In the genomic region with DNA sequence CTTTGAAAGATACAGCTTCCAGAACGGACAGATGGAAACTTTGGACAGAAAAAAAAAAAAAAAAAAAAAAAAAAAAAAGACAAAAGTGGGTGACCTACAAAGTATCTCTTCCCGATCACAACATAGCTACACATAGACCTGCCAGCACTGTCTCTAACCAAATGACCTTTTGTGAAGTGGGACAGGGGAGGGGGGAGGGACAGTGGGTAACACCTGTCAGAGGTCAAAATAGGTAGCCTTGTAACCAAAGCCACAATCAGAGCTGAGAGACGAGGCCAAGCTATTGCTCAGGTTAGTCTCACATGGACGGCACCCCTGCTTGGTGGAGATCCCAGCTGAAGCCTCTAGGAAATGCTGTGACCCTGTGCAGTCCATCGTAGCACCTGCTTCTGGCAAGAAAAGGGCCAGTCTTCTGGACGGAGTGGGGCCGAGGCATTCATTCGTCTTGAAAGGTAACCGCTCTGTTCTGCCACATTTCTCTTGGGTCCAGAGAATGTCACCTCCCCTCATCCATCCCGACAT, we compare ENCODE assay signal across 29 mouse cellular contexts. TPM values are rescaled to one million over a fixed set of nuclear protein-coding genes. Genes with fewer than 3 reads are reported as not detected.
DNase-seq lines count a peak whose midpoint lies in the region; ATAC-seq and TF ChIP-seq lines count a peak whose summit lies in the region.
"Had no signal": no experiment of that assay in that cellular context is flagged by ENCODE, and none has a peak within 500 bp of the region (broad histone marks: within the 10 kb centered on the region; RNA-seq: fewer than 3 reads in every experiment).

No protein-coding gene starts in this region.

- H3K27ac ChIP-seq in kidney, adult 2 months (ENCODE audit: insufficient read depth, low read depth, low read length), result peak overlapping the region; percentile 62
- H3K27ac ChIP-seq in CH12.LX (ENCODE audit: insufficient read depth, low read depth) (no peak overlapping the region), MEL (ENCODE audit: control insufficient read depth, low read depth, low read length) (no peak overlapping the region)
- H3K27ac ChIP-seq in forebrain, postnatal 0 days (ENCODE audit: low read depth, low read length), result no peak overlapping the region
- H3K27ac ChIP-seq: forebrain, embryonic 10.5 days; hindbrain, embryonic 15.5 days; liver, embryonic 15.5 days; lung, embryonic 15.5 days; macrophage; midbrain, embryonic 15.5 days; neural tube, embryonic 12.5 days had no signal

- TF ChIP-seq POLR2A in kidney, adult 2 months (IDR thresholded peaks at IDR 0.05; ENCODE audit: low read depth, low read length), result no peak
- TF ChIP-seq POLR2A in CH12.LX (IDR thresholded peaks at IDR 0.05; ENCODE audit: low read depth, low read length), result no peak
- TF ChIP-seq POLR2A in MEL (IDR thresholded peaks at IDR 0.05; ENCODE audit: control insufficient read depth in 1 of 2, insufficient read depth in 1 of 2, low read depth in 1 of 2, low read length in 2 of 2, poor library complexity in 1 of 2), result no peak

- H3K27me3 ChIP-seq in kidney, adult 2 months (replicated peaks; ENCODE audit: control insufficient read depth, insufficient read depth, low read length), result no peaks in the 10 kb centered on the region
- no peaks in the 10 kb centered on the region for H3K27me3 ChIP-seq in CH12.LX (replicated peaks)
- H3K27me3 ChIP-seq in MEL (ENCODE audit: control insufficient read depth in 1 of 2, insufficient read depth in 2 of 2, low read length in 2 of 2), result no peaks in the 10 kb centered on the region
- H3K27me3 ChIP-seq in forebrain, postnatal 0 days (ENCODE audit: insufficient read depth, low read length), result no peaks in the 10 kb centered on the region
- H3K27me3 ChIP-seq: heart, embryonic 13.5 days; hindbrain, embryonic 15.5 days; liver, embryonic 15.5 days; lung, embryonic 15.5 days; midbrain, embryonic 15.5 days; neural tube, embryonic 12.5 days had no signal

- H3K36me3 ChIP-seq in kidney, adult 2 months (ENCODE audit: control insufficient read depth, insufficient read depth, low read length), result no peaks in the 10 kb centered on the region; the same call in 1 of the 2 replicates
- H3K36me3 ChIP-seq in CH12.LX (replicated peaks in 1 of 2; ENCODE audit: control insufficient read depth in 1 of 2, insufficient read depth in 1 of 2, low read length in 1 of 2), result peaks cover 6 to 25% of the 10 kb centered on the region in 2 experiments
- H3K36me3 ChIP-seq in MEL (ENCODE audit: control insufficient read depth in 1 of 2, insufficient read depth in 2 of 2, low read length in 2 of 2), result no peaks in the 10 kb centered on the region; a peak in 1 of 4 replicates
- H3K36me3 ChIP-seq in forebrain, postnatal 0 days (ENCODE audit: insufficient read depth), result peaks cover 21% of the 10 kb centered on the region
- H3K36me3 ChIP-seq: midbrain, embryonic 15.5 days had no signal

- TF ChIP-seq EP300 in CH12.LX (IDR thresholded peaks at IDR 0.05; ENCODE audit: low read length) (no peak), MEL (IDR thresholded peaks at IDR 0.05; ENCODE audit: low read depth in 1 of 2, low read length in 2 of 2) (no peak)

- dilution Hi-C loops in CH12.LX (cut with MboI; ENCODE audit: extremely low pct_ligation_motif_present, extremely low pct_unique_long_range_greater_than_20kb, low sequenced_read_pairs), result no loop called here

- in situ Hi-C loops in CH12.LX (cut with MboI; ENCODE audit: low pct_ligation_motif_present, low pct_unique_long_range_greater_than_20kb, low sequenced_read_pairs), result no loop called here

- no peak for TF ChIP-seq CTCF in kidney, adult 2 months (conservative IDR thresholded peaks at IDR 0.05; ENCODE audit: insufficient read depth, insufficient read length, low read depth, low read length)
- TF ChIP-seq CTCF in CH12.LX (conservative IDR thresholded peaks at IDR 0.05 in 1 of 2, IDR thresholded peaks at IDR 0.05 in 1 of 2; ENCODE audit: low read depth in 2 of 2, low read length in 2 of 2), result no peak
- TF ChIP-seq CTCF in MEL (IDR thresholded peaks at IDR 0.05 in 2 of 3, conservative IDR thresholded peaks at IDR 0.05 in 1 of 3; ENCODE audit: control insufficient read depth in 1 of 3, insufficient read depth in 1 of 3, low read depth in 2 of 3, low read length in 3 of 3, poor library complexity in 1 of 3, severe bottlenecking in 1 of 3), result no peak
- no peak for TF ChIP-seq CTCF in forebrain, postnatal 0 days (IDR thresholded peaks at IDR 0.05; ENCODE audit: low read depth)

- peaks cover 12% of the 10 kb centered on the region for H3K4me1 ChIP-seq in kidney, adult 2 months (ENCODE audit: control insufficient read depth, insufficient read depth, low read length)
- H3K4me1 ChIP-seq in CH12.LX (ENCODE audit: control insufficient read depth in 1 of 2, insufficient read depth in 2 of 2) (peaks cover under 1 to 12% of the 10 kb centered on the region in 2 experiments; a peak in 2 of 4 replicates), MEL (ENCODE audit: control insufficient read depth in 1 of 2, insufficient read depth in 2 of 2, low read length in 2 of 2) (no peaks in the 10 kb centered on the region)
- no peaks in the 10 kb centered on the region for H3K4me1 ChIP-seq in forebrain, postnatal 0 days (ENCODE audit: insufficient read depth)
- H3K4me1 ChIP-seq: hindbrain, embryonic 15.5 days; liver, embryonic 15.5 days; neural tube, embryonic 12.5 days had no signal

- peak; percentile 56 for DNase-seq in gastrocnemius, adult 18-20 months (ENCODE audit: low spot score)
- DNase-seq in gastrocnemius, postnatal 25 days, result no peak
- DNase-seq in kidney, adult 2 months, result no peak
- DNase-seq in kidney, adult 18-20 months, result no peak
- DNase-seq in CH12.LX (ENCODE audit: extremely low read depth) (no peak), MEL (ENCODE audit: low read depth, low spot score) (no peak)
- no peak for DNase-seq in forebrain, postnatal 0 days
- no peak for DNase-seq in embryo, embryonic 10.5 days (ENCODE audit: low spot score)
- DNase-seq: adrenal gland, postnatal 25 days; cerebellum, adult 11 months; layer of hippocampus, adult 9-11 months; right cerebral cortex, postnatal 14 days; thymus, postnatal 36 days had no signal

- H3K79me2 ChIP-seq in CH12.LX (replicated peaks; ENCODE audit: control insufficient read depth, extremely low read depth, insufficient read depth, poor library complexity, severe bottlenecking), result no peaks in the 10 kb centered on the region
- no peaks in the 10 kb centered on the region for H3K79me2 ChIP-seq in MEL (ENCODE audit: control insufficient read depth, insufficient read depth, low read length, poor library complexity)

- no peak overlapping the region for H3K4me3 ChIP-seq in kidney, adult 2 months (ENCODE audit: insufficient read depth, low read depth, low read length)
- H3K4me3 ChIP-seq in CH12.LX (replicated peaks in 1 of 3; ENCODE audit: low read depth in 2 of 3, low read length in 2 of 3, poor library complexity in 1 of 3), result no peak overlapping the region
- no peak overlapping the region for H3K4me3 ChIP-seq in MEL (ENCODE audit: control insufficient read depth in 1 of 2, insufficient read depth in 1 of 2, low read depth in 2 of 2, low read length in 2 of 2)
- no peak overlapping the region for H3K4me3 ChIP-seq in forebrain, postnatal 0 days (ENCODE audit: low read depth, low read length)
- H3K4me3 ChIP-seq: forebrain, embryonic 10.5 days; heart, embryonic 13.5 days; hindbrain, embryonic 15.5 days; liver, embryonic 15.5 days; lung, embryonic 15.5 days; midbrain, embryonic 15.5 days; neural tube, embryonic 12.5 days had no signal

- no peak overlapping the region for H3K4me2 ChIP-seq in CH12.LX (ENCODE audit: insufficient read depth, low read depth, poor library complexity, severe bottlenecking)
- H3K4me2 ChIP-seq in forebrain, postnatal 0 days (ENCODE audit: low read depth), result no peak overlapping the region
- H3K4me2 ChIP-seq: heart, embryonic 13.5 days; hindbrain, embryonic 15.5 days; liver, embryonic 15.5 days; lung, embryonic 15.5 days; midbrain, embryonic 15.5 days; neural tube, embryonic 12.5 days had no signal

- no peaks in the 10 kb centered on the region for H3K9me3 ChIP-seq in CH12.LX (replicated peaks; ENCODE audit: low read length)
- no peaks in the 10 kb centered on the region for H3K9me3 ChIP-seq in MEL (replicated peaks; ENCODE audit: insufficient read depth, low read length)
- H3K9me3 ChIP-seq in forebrain, postnatal 0 days (ENCODE audit: low read length), result no peaks in the 10 kb centered on the region
- H3K9me3 ChIP-seq: forebrain, embryonic 10.5 days; heart, embryonic 13.5 days; hindbrain, embryonic 15.5 days; liver, embryonic 15.5 days; lung, embryonic 15.5 days; midbrain, embryonic 15.5 days; neural tube, embryonic 12.5 days had no signal

- WGBS in kidney, adult 2 months, result 65% methylated on average over 10 of the region's 10 CpGs
- 85% methylated on average over 10 of the region's 10 CpGs for WGBS in forebrain, postnatal 0 days

- no peak for ATAC-seq in forebrain, postnatal 0 days
- ATAC-seq: forebrain, embryonic 16.5 days; midbrain, embryonic 15.5 days had no signal

- TF ChIP-seq RAD21 in CH12.LX (IDR thresholded peaks at IDR 0.05; ENCODE audit: low read depth, low read length) (no peak), MEL (IDR thresholded peaks at IDR 0.05; ENCODE audit: low read depth, low read length) (no peak)

- H3K9ac ChIP-seq in CH12.LX (ENCODE audit: insufficient read depth, low read depth) (no peak overlapping the region), MEL (ENCODE audit: control insufficient read depth, low read depth, low read length, poor library complexity, severe bottlenecking) (no peak overlapping the region)
- no peak overlapping the region for H3K9ac ChIP-seq in forebrain, postnatal 0 days
- H3K9ac ChIP-seq: heart, embryonic 13.5 days; hindbrain, embryonic 15.5 days; liver, embryonic 15.5 days; lung, embryonic 15.5 days; midbrain, embryonic 15.5 days; neural tube, embryonic 12.5 days had no signal

RNA-seq across cellular contexts. Expression of a gene that starts 29.0 kb away (rescaled TPM):
- total RNA-seq in gastrocnemius, adult 18-20 months (2021), result not detected
- not detected for total RNA-seq in gastrocnemius, postnatal 25 days (2021)
- polyA plus RNA-seq in kidney, adult 2 months (2012; rRNA removed), result not detected in 2 replicates
- not detected in 2 replicates for total RNA-seq in CH12.LX (2012; rRNA removed)
- not detected in 2 replicates for total RNA-seq in CH12.LX (2014; rRNA removed)
- not detected in 2 replicates for polyA plus RNA-seq in CH12.LX (2012; ENCODE audit: insufficient read length, low read depth)
- not detected in 2 replicates for total RNA-seq in MEL (2012; rRNA removed)
- under 1 TPM in 1 of 2 experiments, not detected in 1; 0.07 TPM for polyA plus RNA-seq in MEL (2012; ENCODE audit: insufficient read depth in 1 of 2, insufficient read length in 2 of 2, low read depth in 1 of 2, low replicate concordance in 2 of 2, missing spikeins in 1 of 2)
- total RNA-seq in forebrain, postnatal 0 days (2014; rRNA removed), result not detected in 2 replicates
- polyA plus RNA-seq in forebrain, postnatal 0 days (2015; fragmentation: Nextera tagmentation; extraction: Ambion mirVana), result not detected in 2 replicates
- total RNA-seq: adrenal gland, postnatal 25 days; hematopoietic stem cell, adult 5-6 weeks; left cerebral cortex, adult 18-20 months; left cerebral cortex, postnatal 36 days had no signal
- polyA plus RNA-seq: brain, embryonic 14.5 days; forebrain, embryonic 10.5 days; heart, embryonic 13.5 days; hindbrain, embryonic 15.5 days; large intestine, adult 2 months; limb, embryonic 14.5 days; liver, embryonic 15.5 days; macrophage; spleen, adult 2 months had no signal

RNA-seq across cellular contexts. Expression of a gene that starts 51.1 kb away (rescaled TPM):
- 10 to 100 TPM; 33.3 to 55.3 TPM for total RNA-seq in gastrocnemius, adult 18-20 months (2021)
- total RNA-seq in gastrocnemius, postnatal 25 days (2021), result 10 to 100 TPM; 38.9 to 43.1 TPM
- 30.6 and 31.2 TPM in 2 replicates for polyA plus RNA-seq in kidney, adult 2 months (2012; rRNA removed)
- 5.7 and 9.7 TPM in 2 replicates for total RNA-seq in CH12.LX (2012; rRNA removed)
- total RNA-seq in CH12.LX (2014; rRNA removed), result 1.2 and 1.7 TPM in 2 replicates
- polyA plus RNA-seq in CH12.LX (2012; ENCODE audit: insufficient read length, low read depth), result 3.7 TPM in 2 replicates
- total RNA-seq in MEL (2012; rRNA removed), result 20.5 and 21.6 TPM in 2 replicates
- polyA plus RNA-seq in MEL (2012; ENCODE audit: insufficient read depth in 1 of 2, insufficient read length in 2 of 2, low read depth in 1 of 2, low replicate concordance in 2 of 2, missing spikeins in 1 of 2), result 100 to 1,000 TPM in 1 of 2 experiments, 10 to 100 TPM in 1; 26.9 to 118 TPM
- total RNA-seq in forebrain, postnatal 0 days (2014; rRNA removed), result 25.5 and 32.0 TPM in 2 replicates
- polyA plus RNA-seq in forebrain, postnatal 0 days (2015; fragmentation: Nextera tagmentation; extraction: Ambion mirVana), result 24.8 and 32.0 TPM in 2 replicates
